Mouse (Mus musculus) brain, adult 2 months (tissue): ENCODE data around the gene Zfp511.

ENCODE experiments used
- DNase-seq: peaks from one replicate; pipeline ENCODE4 v3.0.0; 2011; ENCODE audit warnings: low read depth, low spot score

Gene Zfp511

GRCm38 (mm10) chr7:140036281-140037170, at the start of gene Zfp511, which contains the start of gene Tubgcp2:
Gene Zfp511, plus strand, starts transcription at chr7:140036391.
Gene Tubgcp2, minus strand, starts transcription at chr7:140036669.
- peak; percentile 98 for DNase-seq

DNA sequence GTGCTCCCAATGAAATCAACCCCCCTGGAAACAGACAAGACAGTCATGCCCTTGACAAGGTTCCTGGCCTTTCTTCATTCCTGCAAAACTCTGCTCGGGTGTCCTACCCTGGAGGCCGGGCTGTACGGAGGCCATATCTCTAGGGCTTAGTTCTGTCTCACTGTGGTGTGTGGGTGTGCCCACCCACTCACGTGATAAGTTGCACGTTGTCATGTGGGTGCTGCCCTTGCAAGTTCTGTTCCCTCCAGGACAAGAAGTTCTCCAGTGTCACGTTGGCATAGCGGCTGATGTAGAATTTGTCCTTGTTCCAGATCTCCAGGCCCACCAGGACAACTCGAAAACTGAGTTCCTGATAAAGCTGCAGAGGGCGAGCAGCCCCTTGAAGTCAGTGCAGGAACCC, 47.9 kb upstream of the Zfp511 start:
- no peak for DNase-seq

- no peak for DNase-seq
These were observed 45.3 kb upstream of the Zfp511 start for GRCm38 (mm10) chr7:139990864-139991394.

- DNase-seq = no peak
These were observed 43.8 kb upstream of the Zfp511 start, which contains the start of gene Adam8 for GRCm38 (mm10) chr7:139992406-139992805. Gene Adam8, minus strand, starts transcription at chr7:139992562.

GRCm38 (mm10) chr7:139993532-139993931, 42.7 kb upstream of the Zfp511 start:
- DNase-seq = no peak

DNA sequence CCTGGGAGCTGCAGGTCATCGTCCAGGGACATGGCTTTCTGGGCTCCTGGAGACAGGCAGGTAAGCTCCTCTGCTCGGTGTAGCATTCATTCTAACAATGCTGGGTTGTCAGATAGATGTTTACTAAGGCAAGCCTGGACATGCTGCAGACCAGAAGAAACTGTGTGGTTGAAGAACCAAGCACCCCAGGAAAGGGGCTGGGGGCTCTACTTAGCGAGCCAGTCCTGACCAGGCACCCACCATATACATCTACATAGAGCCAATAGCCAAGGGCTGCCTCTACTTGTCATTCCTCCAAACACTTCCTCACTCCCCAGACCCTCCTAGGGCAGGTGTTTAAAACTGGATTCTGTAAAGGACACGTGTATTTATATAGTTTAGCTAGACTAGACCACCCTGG, 42.0 kb upstream of the Zfp511 start:
- DNase-seq = no peak

- peak; percentile 86 for DNase-seq
These were observed 41.5 kb upstream of the Zfp511 start for GRCm38 (mm10) chr7:139994676-139995075.

DNA sequence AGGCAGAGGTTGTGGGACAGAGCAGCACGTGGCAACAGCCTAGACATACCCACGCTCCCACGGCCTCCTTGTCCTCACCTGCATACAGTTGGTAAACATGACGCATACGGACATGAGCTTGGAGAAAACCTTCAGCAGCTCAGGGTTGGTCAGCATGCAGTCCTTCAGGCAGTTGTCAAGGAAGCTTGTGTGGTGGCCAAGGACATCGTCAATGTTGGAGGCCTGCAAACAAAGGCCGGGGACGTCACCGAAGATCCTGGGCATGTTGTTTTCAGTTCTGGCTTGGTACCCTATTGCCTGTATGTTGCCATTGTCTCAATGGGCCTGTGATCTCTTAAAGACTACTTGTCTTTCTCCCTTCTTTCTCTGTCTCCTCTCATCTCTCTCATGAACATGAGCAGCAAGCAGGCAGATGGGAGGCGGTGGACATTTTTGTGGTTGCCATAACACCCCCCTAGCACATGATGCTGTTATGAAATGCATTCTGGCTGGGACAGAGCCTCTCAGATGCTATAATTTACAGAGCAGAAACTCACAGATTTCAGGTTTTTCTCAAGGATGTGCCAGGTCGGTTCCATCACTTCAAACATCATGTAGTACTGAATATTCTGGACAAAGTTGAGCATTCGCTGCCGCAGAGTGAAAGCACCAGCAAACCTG, 37.4 kb upstream of the Zfp511 start:
- DNase-seq = peak; percentile 82

DNA sequence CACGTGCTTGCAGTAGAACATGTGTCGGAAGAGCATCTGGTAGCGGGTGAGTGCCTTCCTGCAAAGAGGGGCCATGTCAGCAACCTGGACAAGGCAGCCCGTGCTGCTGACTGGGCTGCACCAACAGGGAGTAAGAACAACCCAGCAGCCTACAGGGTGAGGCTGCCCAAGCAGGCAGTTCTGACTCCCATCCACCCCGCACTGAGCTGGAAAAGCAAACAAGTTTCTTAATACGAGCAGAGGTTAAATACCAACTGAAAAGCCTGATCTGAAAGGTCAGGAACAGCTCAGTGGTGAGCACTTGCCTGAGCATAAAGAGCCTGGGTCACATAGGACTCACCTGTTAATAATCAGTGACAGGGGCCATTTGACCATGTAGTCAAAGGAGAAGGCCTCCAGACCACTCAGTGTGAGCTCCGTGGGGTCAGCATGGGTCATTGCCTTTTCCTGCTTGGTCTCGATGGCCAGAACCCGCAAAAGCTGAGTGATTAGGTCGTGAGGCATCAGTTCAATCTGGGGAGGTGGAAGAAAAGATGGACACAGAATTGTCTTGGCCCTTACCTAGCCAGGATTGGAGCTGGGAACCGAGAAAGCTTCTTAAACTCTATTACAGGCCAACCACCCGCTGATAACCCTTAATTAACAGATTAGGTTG, 35.0 kb upstream of the Zfp511 start:
- DNase-seq = no peak

DNA sequence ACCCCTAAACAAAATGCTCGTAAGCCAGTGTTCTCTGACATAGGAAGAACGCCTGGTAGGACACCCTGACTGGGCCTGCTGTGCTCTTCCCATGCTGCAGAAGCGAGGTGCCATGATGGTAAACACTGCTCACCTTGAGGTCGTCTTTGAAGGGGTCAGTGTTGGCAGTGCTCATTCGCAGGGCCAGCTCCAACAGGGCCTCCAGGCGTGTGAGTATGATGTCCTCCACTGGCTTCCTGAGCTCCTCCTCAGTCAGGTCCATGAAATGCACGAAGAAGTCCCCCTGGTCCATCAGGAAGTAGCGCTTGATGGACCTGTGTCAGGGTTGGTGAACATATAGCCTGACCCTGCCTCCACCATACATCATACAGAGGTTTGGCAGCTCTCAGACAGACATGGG, 31.5 kb upstream of the Zfp511 start:
- DNase-seq = no peak

GRCm38 (mm10) chr7:140006861-140007611, 29.2 kb upstream of the Zfp511 start:
- DNase-seq = no peak

- DNase-seq = no peak
These were observed 28.4 kb upstream of the Zfp511 start for GRCm38 (mm10) chr7:140007781-140008180.

GRCm38 (mm10) chr7:140011336-140011735, 24.9 kb upstream of the Zfp511 start:
- DNase-seq = no peak

DNA sequence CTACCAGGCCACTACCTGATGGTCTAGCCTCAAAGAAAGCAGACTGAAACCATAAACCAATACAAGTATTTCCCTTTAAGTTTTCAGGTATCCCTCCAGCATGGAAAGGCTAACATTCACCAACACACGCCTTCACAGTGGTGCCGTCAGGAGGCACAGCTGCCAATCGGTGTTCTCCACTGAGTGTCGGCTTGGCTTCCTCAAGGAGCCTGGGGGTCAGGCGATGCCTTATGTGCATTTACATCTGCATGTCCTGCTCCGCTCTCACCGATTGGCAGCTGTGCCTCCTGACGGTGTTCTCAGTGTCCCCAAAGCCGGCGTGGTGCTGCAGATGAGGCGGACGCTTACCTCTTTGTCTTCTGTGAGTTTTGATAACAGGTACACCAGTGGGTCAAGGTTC, 4.4 kb upstream of the Zfp511 start:
- no peak for DNase-seq

DNA sequence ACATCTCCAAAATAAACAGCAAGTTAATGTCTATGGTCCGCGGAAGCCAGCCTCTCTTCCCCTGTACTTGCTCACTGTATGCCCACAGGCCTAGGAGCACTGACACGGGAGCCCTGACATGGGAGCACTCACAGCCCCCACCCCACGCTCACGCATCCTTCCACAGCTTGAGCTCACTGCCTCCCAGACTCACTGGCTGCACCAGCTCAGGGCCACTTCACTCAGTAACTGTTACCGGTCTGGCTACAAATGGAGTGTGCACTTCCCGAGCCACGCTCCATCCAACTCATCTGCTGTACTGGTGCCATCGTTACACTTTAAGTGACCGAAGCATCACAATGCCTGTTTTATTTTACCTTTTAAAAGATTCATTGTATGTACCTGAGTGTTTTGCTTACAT, 3.8 kb upstream of the Zfp511 start:
- DNase-seq = no peak

GRCm38 (mm10) chr7:140033386-140033785, 2.8 kb upstream of the Zfp511 start:
- DNase-seq = no peak

- no peak for DNase-seq
These were observed 735 bp upstream of the Zfp511 start for GRCm38 (mm10) chr7:140035456-140035855.

DNA sequence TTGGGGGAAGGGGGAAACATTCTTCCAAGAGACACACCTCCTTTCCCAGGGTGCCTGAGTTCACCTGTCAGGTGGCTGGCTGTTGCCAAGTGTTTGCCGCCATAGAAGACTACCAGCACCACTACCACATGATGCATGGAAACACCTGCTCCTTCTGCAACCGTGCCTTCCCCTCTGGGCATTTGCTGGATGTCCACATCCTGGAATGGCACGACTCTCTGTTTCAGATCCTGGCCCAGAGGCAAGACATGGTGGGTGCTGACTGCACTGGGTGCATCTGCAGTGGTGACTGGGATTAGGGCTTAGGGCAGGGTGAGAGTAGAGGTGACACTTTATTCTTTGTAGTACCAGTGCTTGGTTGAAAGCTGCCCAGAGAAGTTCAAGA, 972 bp downstream of the Zfp511 start:
- DNase-seq = peak; percentile 9

- no peak for DNase-seq
These were observed 6.5 kb downstream of the Zfp511 start for GRCm38 (mm10) chr7:140042728-140043127.

GRCm38 (mm10) chr7:140045546-140045945, 9.4 kb downstream of the Zfp511 start:
- DNase-seq = no peak

- peak; percentile 36 for DNase-seq
These were observed 11.7 kb downstream of the Zfp511 start for GRCm38 (mm10) chr7:140047811-140048311.
